Mouse (Mus musculus) embryonic fibroblast, embryonic 13.5 days (primary cell): ENCODE measurements around the gene Sgsm2.

Experiments
- CTCF ChIP-seq: IDR thresholded peaks from 2 replicates; pipeline ENCODE4 v1.5.1; 2011; ENCODE audit warnings: mild to moderate bottlenecking, control low read depth, low read length, moderate library complexity, borderline replicate concordance; ENCODE audit not compliant: insufficient read depth
- POLR2A ChIP-seq: IDR thresholded peaks from 2 replicates; pipeline ENCODE4 v1.6.1; 2011; ENCODE audit warnings: low read depth, mild to moderate bottlenecking, control low read depth, low read length, moderate library complexity

DNA sequence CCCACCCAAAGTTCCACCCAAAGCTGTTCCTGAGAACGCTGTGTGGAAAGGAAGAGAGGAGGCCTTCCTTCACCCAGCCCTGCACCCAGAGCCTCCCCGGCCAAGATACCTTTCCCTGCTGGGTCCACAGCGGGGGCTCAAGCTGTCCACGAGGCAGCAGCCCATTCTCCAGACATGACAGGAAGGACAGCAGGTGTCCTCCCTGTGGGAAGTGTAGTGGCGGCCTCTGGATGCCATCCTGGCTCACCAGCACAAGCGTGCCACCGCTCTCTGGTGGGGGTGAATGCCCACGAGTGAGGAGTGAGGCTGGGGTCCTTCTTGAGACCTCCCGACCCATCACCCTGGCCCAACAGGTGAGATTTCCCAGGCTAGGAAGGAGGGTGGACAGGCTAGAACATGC, 31.6 kb downstream of the Sgsm2 start:
- no peak for TF ChIP-seq POLR2A
- TF ChIP-seq CTCF, result no peak
